Mouse (Mus musculus) brain, embryonic 14.5 days (tissue): Measurements from ENCODE around the gene Il17ra.

Experiments used
- CTCF ChIP-seq: fragments of 200-500 bp; IDR thresholded peaks from 2 replicates; pipeline ENCODE4 v1.5.1; 2012; ENCODE audit warnings: inconsistent platforms, mild to moderate bottlenecking, moderate library complexity, borderline replicate concordance; ENCODE audit not compliant: insufficient read depth, insufficient read length; ENCODE audit errors: extremely low read depth
- POLR2A ChIP-seq: fragments of 200-500 bp; IDR thresholded peaks from 2 replicates; pipeline ENCODE4 v1.6.1; 2012; ENCODE audit warnings: mild to moderate bottlenecking, inconsistent platforms, borderline replicate concordance; ENCODE audit not compliant: poor library complexity, insufficient read depth, insufficient read length, severe bottlenecking; ENCODE audit errors: extremely low read depth

DNA sequence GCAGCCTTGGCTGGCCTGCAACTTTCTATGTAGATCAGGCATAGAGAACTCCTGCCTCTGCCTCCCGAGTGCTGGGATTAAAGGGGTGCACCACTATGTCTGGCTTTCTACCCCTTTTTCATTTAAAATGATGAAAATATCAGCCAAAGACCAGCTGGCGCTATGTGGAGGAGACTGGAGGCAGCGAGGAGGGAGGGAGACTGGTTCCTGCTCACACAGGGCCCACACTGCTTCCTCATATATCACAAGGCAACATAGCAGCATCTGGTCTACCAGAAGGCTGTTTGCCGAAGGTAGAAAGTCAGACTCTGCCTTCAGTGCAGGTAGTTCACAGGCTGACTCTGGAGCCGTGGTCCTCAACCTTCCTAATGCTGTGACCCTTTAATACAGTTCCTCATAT lies 17.3 kb downstream of the Il17ra start:
- TF ChIP-seq CTCF (no peak), POLR2A (no peak)
